Mouse (Mus musculus) monocyte, adult 2 months (primary cell): ENCODE results near the gene C330021F23Rik.

Experiments
- DNase-seq, 2 experiments: peaks; one replicate each; pipeline ENCODE4 v3.0.0; 2022; ENCODE audit warnings: low spot score in 2 of 2, low read depth in 1 of 2

The C330021F23Rik gene

GRCm38 (mm10) chr8:3587391-3588257, 19.8 kb downstream of the C330021F23Rik start:
- no peak for DNase-seq

- no peak for DNase-seq
Measured at GRCm38 (mm10) chr8:3588258-3588633, 20.5 kb downstream of the C330021F23Rik start.

GRCm38 (mm10) chr8:3593470-3593869, 25.7 kb downstream of the C330021F23Rik start:
- no peak for DNase-seq

- DNase-seq = no peak
Measured at GRCm38 (mm10) chr8:3594466-3594865, 26.7 kb downstream of the C330021F23Rik start.

- no peak for DNase-seq
Measured at GRCm38 (mm10) chr8:3598054-3598453, 30.3 kb downstream of the C330021F23Rik start.

GRCm38 (mm10) chr8:3599219-3599618, 31.4 kb downstream of the C330021F23Rik start:
- DNase-seq = no peak

- no peak for DNase-seq
Measured at GRCm38 (mm10) chr8:3600401-3600800, 32.6 kb downstream of the C330021F23Rik start.

GRCm38 (mm10) chr8:3603439-3603838, 35.6 kb downstream of the C330021F23Rik start:
- no peak for DNase-seq

- DNase-seq = no peak
Measured at GRCm38 (mm10) chr8:3606593-3606992, 38.8 kb downstream of the C330021F23Rik start.

GRCm38 (mm10) chr8:3607822-3608221, 40.0 kb downstream of the C330021F23Rik start:
- no peak for DNase-seq

- DNase-seq = no peak
Measured at GRCm38 (mm10) chr8:3609046-3609815, 41.4 kb downstream of the C330021F23Rik start.

- DNase-seq = no peak
Measured at GRCm38 (mm10) chr8:3609816-3610150, 42.0 kb downstream of the C330021F23Rik start.

- peak; percentile 97 for DNase-seq
Measured at GRCm38 (mm10) chr8:3621199-3621970, 53.6 kb downstream of the C330021F23Rik start, which contains the start of the genes Xab2 and Pet100. TSS of gene Xab2 (minus strand) at chr8:3621316. TSS of gene Pet100 (plus strand) at chr8:3621548.

- DNase-seq = no peak
Measured at GRCm38 (mm10) chr8:3622119-3622518, 54.3 kb downstream of the C330021F23Rik start.

GRCm38 (mm10) chr8:3625445-3625844, 57.7 kb downstream of the C330021F23Rik start, which contains the start of gene Pcp2:
TSS of gene Pcp2 (minus strand) at chr8:3625545.
- DNase-seq = no peak

- DNase-seq = no peak
Measured at GRCm38 (mm10) chr8:3626971-3627370, 59.2 kb downstream of the C330021F23Rik start.

- peak in 1 of 2 experiments; percentile 28 for DNase-seq
Measured at GRCm38 (mm10) chr8:3628014-3628413, 60.2 kb downstream of the C330021F23Rik start.

GRCm38 (mm10) chr8:3630647-3631477, 63.1 kb downstream of the C330021F23Rik start, which contains the start of gene Stxbp2:
TSS of gene Stxbp2 (plus strand) at chr8:3630955.
- DNase-seq = peak; percentile 44 to 63

- no peak for DNase-seq
Measured at GRCm38 (mm10) chr8:3631478-3631875, 63.7 kb downstream of the C330021F23Rik start.
